Mouse (Mus musculus) E14TG2a.4 (cell line): ENCODE measurements around the gene Ddx39b.
A peak's percentile ranks its signal among the peaks of the same experiment; 100 is the strongest.

Experiments used
- H3K27me3 ChIP-seq: 2 replicates; pipeline ENCODE4 v1.6.1; 2014; ENCODE audit warnings: low read length, control low read depth; ENCODE audit not compliant: insufficient read depth
- H3K36me3 ChIP-seq: 2 replicates; pipeline ENCODE4 v1.6.1; 2014; ENCODE audit warnings: low read length, control low read depth; ENCODE audit not compliant: insufficient read depth
- H3K4me1 ChIP-seq: replicated peaks from 2 replicates; pipeline ENCODE4 v1.6.1; 2014; ENCODE audit warnings: low read depth, low read length, control low read depth
- H3K4me3 ChIP-seq: replicated peaks from 2 replicates; pipeline ENCODE4 v1.5.1; 2014; ENCODE audit warnings: mild to moderate bottlenecking, low read length
- H3K9me3 ChIP-seq: 2 replicates; pipeline ENCODE4 v1.6.1; 2014; ENCODE audit warnings: low read length, control low read depth
- CTCF ChIP-seq: conservative IDR thresholded peaks from 2 replicates; pipeline ENCODE4 v1.5.1; 2014; ENCODE audit warnings: low read length
- NANOG ChIP-seq: IDR thresholded peaks from 2 replicates; pipeline ENCODE4 v1.6.1; 2014; ENCODE audit warnings: borderline replicate concordance, low read length, mixed read lengths
- POU5F1 ChIP-seq: IDR thresholded peaks from 2 replicates; pipeline ENCODE4 v1.6.1; 2014; ENCODE audit warnings: low read length, borderline replicate concordance

The Ddx39b gene

DNA sequence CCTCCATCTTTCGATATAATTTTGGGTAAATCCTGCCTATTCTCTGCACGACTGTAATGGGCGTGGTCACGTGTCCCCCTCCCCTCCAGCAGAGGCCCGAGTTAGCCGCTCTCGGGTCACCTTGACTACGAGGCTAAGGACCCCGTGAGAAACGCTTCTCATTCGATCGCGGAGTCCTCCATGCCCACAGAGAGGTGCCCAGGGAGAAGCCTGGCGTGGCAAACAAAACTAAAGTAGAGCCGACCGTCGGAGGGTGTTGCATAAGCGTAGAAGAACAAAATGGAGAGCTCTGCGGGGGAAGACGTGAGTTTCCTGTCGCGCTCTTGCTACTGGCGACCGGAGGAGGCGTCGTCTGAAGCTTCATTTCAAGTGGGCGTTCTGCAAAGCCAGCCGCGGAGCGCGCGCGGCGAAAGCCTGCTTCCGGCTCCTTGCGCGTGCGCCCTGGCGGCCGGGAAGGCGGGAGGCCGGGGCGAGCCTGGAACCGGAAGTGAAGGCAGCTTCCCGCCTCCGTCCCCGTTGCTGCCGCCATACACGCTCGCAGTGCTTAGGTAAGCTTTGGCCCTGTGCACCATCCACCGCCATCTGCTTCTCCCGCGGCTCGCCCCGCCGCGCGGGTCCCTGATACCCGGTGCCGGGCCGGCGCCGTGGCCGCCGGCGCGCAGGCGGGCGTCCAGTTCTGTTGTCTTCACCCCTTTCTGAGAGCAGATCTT, at the start of gene Ddx39b:
Gene Ddx39b, plus strand, starts transcription at position 442 of the 710 bp plus-strand sequence.
- Histone ChIP-seq H3K4me1 (peaks cover 53% of the 10 kb centered on the region), H3K4me3 (peak within 1 kb of the TSS; percentile 99), H3K9me3 (no peaks in the 10 kb centered on the region), H3K27me3 (peaks cover 11% of the 10 kb centered on the region), H3K36me3 (peaks cover 39% of the 10 kb centered on the region)
- TF ChIP-seq NANOG (no peak), POU5F1 (no peak), CTCF (no peak)

DNA sequence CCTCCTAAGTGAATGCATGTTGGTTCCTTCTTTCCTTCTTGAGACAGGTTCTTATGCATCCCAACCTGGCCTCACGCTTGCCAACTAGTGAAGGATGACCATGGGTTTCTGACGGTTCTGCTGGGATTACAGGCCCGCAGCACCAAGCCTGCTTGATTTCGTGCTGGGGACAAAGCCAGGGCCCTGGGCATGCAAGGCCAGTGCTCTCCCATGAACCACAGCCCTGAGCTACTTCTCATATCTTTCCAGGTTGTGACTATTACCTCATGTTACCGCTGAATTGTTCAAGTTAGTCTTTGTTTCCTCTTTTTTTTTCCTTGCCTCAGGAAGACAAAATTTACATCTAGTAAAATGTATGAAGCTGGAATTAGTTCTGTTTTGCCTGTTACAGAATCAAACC, 48.6 kb upstream of the Ddx39b start:
- TF ChIP-seq NANOG (no peak), POU5F1 (no peak), CTCF (no peak)
- H3K36me3 ChIP-seq, result no peaks in the 10 kb centered on the region
- H3K4me3 ChIP-seq, result no peak overlapping the region
- H3K9me3 ChIP-seq, result no peaks in the 10 kb centered on the region
- peaks cover 52% of the 10 kb centered on the region for H3K4me1 ChIP-seq
- peaks cover 58% of the 10 kb centered on the region for H3K27me3 ChIP-seq

DNA sequence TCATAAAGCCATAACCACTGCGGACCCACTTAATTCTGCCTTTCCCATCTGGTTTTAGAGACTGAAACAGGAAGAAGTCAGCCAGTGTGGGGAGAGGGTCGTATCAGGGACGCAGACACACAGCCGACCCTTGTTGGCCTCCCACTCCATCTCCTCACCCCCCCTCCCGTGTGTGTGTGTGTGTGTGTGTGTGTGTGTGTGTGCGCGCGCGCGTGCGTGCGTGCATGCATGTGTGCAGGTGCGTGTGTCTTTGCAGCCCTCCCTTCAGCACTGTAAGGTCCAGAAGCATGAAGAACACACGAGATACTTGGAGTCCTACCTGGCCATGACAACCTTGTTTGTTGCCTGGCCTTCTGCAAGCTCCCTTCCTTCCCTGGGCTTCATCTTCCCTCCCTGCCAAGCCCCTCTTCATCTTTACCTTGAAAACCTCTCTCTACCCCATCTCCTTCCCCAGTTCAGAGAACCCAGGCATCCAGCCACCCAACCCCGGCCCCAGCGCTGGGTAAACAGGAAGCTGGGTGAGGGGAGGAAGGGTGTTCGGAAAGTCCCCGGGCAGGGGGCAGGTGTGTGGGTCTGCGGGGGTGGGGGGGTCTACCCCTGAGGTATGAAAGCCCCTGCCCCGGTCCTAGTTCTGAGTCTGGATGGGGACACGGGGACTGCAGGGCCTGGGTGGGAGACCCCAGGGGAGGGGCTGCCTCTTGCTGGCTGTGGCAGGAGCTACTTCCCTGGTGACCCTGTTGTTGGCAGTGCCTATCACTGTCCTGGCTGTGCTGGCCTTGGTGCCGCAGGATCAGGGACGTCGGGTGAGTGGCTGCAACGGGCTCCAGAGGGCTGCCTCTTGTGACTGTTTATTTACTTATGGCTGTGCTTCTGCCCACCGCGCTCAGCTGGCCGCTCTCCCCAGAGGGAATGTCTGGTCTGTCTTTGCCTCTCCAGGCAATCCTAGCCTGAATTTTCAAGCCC, 47.4 kb upstream of the Ddx39b start, which contains the start of gene Ltb:
Gene Ltb, plus strand, starts transcription at position 559 of the 963 bp plus-strand sequence.
- peak within 1 kb of the TSS; percentile 73 for H3K4me3 ChIP-seq
- H3K9me3 ChIP-seq, result 0 out of 2 replicates have a peak, but pooled peaks cover 5% of the 10 kb centered on the region
- no peaks in the 10 kb centered on the region for H3K36me3 ChIP-seq
- no peak for TF ChIP-seq NANOG
- peaks cover 70% of the 10 kb centered on the region for H3K27me3 ChIP-seq
- H3K4me1 ChIP-seq, result peaks cover 45% of the 10 kb centered on the region

DNA sequence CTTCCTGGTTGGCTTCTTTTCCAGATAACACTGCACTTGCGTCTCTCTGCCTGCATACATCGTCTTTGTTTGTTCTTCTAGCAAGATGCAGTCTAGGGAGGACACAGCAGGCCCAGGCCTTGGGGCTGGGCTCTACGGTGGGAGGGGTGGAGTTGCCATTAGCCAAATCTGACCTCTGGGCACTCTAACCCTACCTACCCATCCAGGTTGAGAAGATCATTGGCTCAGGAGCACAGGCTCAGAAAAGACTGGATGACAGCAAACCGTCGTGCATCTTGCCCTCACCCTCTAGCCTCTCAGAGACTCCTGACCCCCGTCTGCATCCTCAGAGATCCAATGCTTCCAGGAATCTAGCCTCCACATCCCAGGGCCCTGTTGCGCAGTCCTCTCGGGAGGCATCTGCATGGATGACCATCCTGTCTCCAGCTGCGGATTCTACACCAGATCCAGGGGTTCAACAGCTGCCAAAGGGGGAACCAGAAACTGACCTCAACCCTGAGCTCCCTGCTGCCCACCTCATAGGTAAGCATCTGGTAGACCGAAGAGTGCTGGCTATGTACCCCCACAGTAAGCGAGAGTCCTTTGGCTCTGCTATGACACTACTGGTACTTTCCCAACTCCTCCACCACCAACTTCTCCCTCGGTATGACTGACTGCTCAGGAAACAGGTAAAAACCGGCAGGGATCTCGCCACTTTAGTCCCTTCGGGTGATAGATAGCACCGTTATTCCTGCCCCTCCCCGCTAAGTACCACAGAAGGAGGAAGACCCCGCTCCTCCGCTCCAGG, 46.5 kb upstream of the Ddx39b start:
- Histone ChIP-seq H3K9me3 (0 out of 2 replicates have a peak, but pooled peaks cover 5% of the 10 kb centered on the region), H3K4me3 (peak overlapping the region; percentile 73), H3K36me3 (no peaks in the 10 kb centered on the region), H3K4me1 (peaks cover 39% of the 10 kb centered on the region), H3K27me3 (peaks cover 76% of the 10 kb centered on the region)
- TF ChIP-seq POU5F1 (no peak), CTCF (no peak), NANOG (no peak)

DNA sequence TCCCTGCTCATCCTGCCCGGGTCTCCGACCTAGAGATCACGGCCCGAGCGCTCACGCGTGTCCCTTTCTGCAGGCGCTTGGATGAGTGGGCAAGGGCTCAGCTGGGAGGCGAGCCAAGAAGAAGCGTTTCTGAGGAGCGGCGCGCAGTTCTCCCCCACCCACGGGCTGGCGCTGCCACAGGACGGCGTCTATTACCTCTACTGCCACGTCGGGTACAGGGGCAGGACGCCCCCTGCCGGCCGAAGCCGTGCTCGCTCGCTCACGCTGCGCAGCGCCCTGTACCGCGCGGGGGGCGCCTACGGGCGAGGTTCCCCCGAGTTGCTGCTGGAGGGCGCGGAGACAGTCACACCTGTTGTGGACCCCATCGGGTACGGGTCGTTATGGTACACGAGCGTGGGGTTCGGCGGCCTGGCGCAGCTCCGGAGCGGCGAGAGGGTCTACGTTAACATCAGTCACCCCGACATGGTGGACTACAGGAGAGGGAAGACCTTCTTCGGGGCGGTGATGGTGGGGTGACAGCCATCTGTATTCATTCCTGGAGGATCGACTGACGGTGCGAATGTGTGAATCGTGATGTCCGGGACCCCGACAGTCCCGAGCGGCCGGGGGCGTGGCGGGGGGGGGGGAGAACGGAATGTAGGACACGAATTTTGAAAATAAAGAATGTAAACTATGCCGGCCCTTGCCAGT, 45.8 kb upstream of the Ddx39b start:
- Histone ChIP-seq H3K36me3 (no peaks in the 10 kb centered on the region), H3K27me3 (peaks cover 80% of the 10 kb centered on the region), H3K4me3 (peak overlapping the region; percentile 73), H3K9me3 (0 out of 2 replicates have a peak, but pooled peaks cover 5% of the 10 kb centered on the region), H3K4me1 (peaks cover 32% of the 10 kb centered on the region)
- TF ChIP-seq CTCF, result peak; percentile 2; the same call in 1 of the 2 replicates
- no peak for TF ChIP-seq POU5F1
- no peak for TF ChIP-seq NANOG

DNA sequence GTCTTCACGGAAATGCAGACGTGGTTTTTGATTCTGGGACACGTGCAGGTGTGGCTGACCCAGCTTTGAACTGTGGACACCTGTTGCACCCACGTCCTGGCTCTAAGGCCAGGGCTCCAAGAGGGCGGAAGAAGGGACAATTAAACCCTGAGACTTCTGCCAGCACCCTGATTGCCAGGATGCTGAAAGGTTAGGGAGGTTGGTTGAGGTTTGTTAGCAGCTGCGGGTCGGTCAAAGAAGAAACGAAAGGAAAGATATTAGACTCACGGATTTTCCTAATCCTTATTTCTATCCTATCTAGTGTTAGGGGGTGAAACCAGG, 45.3 kb upstream of the Ddx39b start:
- peaks cover 85% of the 10 kb centered on the region for H3K27me3 ChIP-seq
- H3K4me1 ChIP-seq, result peaks cover 32% of the 10 kb centered on the region
- peak overlapping the region; percentile 73 for H3K4me3 ChIP-seq
- H3K9me3 ChIP-seq, result 0 out of 2 replicates have a peak, but pooled peaks cover 5% of the 10 kb centered on the region
- H3K36me3 ChIP-seq, result no peaks in the 10 kb centered on the region
- TF ChIP-seq NANOG (no peak), POU5F1 (no peak), CTCF (no peak)

DNA sequence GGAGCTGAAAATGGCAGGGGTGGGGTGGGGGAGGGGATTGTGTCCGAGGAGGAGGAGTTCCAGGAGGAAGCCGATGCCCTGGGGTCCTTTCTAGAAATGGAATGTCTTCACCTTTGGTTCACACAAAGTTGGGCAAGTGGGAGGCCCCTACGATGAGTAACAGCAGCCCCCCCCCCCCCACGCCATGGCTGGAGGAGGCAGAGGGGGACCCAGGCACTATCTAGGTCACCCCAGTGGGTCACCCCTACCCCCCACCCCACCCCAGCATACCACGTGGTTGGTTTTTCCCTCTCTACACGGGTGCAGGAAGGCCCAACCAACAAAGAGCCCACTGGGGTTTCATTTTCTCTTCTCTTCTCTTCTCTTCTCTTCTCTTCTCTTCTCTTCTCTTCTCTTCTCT, 44.4 kb upstream of the Ddx39b start:
- Histone ChIP-seq H3K9me3 (0 out of 2 replicates have a peak, but pooled peaks cover 5% of the 10 kb centered on the region), H3K4me1 (peaks cover 38% of the 10 kb centered on the region), H3K27me3 (peaks cover 94% of the 10 kb centered on the region), H3K36me3 (no peaks in the 10 kb centered on the region), H3K4me3 (no peak overlapping the region)
- TF ChIP-seq CTCF (no peak), NANOG (no peak), POU5F1 (no peak)
